Mouse (Mus musculus): Measurements from ENCODE around the gene BC025446.

The BC025446 gene

GRCm38 (mm10) chr15:75215778-75216691 lies at the start of gene BC025446:
Gene BC025446 (plus strand): TSS chr15:75216376.
- DNase-seq (ENCODE audit: low read depth, low spot score): no peak

- DNase-seq (ENCODE audit: low read depth, low spot score): peak; percentile 65
Measured at GRCm38 (mm10) chr15:75175506-75175905, 40.7 kb upstream of the BC025446 start.

DNA sequence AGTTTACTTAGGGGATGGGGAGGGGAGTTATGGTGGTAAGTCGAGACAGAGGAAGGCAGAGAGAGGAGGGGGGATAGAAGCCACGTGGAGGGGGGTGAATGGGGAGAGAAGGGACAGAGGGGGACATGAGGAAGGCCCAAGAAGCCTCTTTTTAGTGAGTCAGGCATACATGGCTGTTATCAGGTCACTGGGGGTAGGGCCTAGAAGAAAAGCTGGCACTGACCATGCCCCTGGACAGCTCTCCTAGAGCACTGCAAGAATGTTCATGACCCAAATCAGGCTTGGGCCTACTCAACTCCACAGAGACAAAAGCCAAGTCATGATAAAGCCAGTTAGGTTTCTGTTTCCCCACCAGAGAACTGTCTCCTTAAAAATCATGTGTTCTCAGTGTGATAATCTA lies 29.9 kb upstream of the BC025446 start:
- DNase-seq (ENCODE audit: low read depth, low spot score): no peak

DNA sequence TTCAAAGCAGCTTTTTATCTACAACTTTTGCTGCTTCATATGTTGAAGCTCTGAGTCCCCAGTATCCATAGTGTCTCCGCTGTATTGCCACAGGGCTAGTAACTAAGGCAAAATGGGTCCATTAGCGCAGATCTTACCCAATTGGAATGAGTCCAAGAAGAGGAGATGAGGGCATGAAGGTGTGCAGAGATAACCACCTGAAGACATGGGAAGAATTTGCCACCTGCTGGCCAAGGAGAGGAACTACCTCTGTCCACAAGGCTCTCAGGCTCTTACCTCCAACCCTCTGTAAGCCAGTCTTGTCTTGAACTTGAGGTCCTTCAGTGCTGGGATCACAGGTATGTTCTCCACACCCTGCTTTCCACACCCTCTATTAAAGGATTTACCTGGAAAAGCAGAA lies 27.1 kb upstream of the BC025446 start:
- peak; percentile 59 for DNase-seq (ENCODE audit: low read depth, low spot score)

- DNase-seq (ENCODE audit: low read depth, low spot score): peak; percentile 8
Measured at GRCm38 (mm10) chr15:75190560-75190959, 25.6 kb upstream of the BC025446 start.

DNA sequence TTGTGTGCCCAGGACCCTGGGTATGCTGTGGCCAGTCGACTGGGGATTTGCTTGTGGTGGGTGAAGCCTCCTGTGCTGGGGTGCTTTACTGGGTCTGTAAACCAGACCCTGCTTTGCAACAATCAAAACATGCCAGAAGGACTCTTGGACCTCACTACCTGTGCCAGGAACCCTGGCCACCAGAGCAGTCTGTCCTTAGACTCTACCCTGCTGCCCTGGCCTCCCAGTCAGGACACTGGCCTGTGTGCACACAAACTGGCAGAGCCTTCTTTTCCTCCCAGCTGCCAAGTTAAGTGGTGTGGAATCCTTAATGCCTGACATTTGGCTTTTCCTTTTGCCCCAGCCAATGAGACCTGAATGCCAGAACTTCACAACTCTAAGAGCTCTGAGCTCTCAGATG lies 655 bp downstream of the BC025446 start:
- no peak for DNase-seq (ENCODE audit: low read depth, low spot score)

- no peak for DNase-seq (ENCODE audit: low read depth, low spot score)
Measured at GRCm38 (mm10) chr15:75221942-75222341, 5.8 kb downstream of the BC025446 start.

GRCm38 (mm10) chr15:75237736-75238288 lies 21.6 kb downstream of the BC025446 start:
- DNase-seq (ENCODE audit: low read depth, low spot score): no peak

GRCm38 (mm10) chr15:75240558-75240957 lies 24.4 kb downstream of the BC025446 start:
- DNase-seq (ENCODE audit: low read depth, low spot score): no peak

GRCm38 (mm10) chr15:75242756-75243640 lies 26.8 kb downstream of the BC025446 start:
- DNase-seq (ENCODE audit: low read depth, low spot score): no peak

GRCm38 (mm10) chr15:75254671-75255070 lies 38.5 kb downstream of the BC025446 start:
- DNase-seq (ENCODE audit: low read depth, low spot score): no peak

DNA sequence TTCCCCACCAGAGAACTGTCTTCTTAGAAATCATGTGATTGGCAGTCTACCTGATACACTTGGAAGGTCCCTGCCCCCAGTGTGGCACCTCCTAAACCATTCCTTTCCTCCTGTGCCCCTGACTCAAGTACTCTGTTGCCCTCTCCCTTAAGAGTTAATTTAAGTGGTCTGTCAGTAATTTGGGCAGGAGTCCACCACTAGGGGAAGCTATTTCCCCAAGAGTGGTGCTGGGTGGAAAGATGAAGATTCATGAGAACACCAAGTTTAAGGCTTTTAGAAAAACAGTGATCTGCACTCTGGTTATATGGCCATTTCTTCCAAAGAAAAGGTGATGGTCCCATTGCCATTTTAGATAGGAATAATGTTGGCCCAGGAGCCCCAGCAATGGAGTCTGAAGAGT lies 49.7 kb downstream of the BC025446 start:
- no peak for DNase-seq (ENCODE audit: low read depth, low spot score)

DNA sequence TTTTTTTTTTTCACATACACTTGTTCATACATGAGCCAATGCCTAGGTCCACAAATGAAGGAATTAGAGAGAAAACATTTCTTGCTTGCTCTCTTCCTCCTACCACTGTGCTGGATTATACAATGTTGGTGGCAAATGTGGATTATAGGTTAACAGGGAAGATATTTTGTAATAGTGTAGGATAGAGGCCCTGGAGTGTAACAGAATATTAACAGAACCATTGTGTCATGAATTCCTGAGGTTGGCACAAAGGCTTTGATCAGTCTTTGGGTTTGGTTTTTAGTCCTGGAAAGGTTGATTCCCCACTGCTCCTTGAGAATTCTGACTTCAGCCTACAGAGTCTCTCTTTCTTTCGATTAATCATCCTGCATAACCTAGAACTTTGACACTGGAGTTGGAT lies 50.5 kb downstream of the BC025446 start:
- DNase-seq (ENCODE audit: low read depth, low spot score): no peak

DNA sequence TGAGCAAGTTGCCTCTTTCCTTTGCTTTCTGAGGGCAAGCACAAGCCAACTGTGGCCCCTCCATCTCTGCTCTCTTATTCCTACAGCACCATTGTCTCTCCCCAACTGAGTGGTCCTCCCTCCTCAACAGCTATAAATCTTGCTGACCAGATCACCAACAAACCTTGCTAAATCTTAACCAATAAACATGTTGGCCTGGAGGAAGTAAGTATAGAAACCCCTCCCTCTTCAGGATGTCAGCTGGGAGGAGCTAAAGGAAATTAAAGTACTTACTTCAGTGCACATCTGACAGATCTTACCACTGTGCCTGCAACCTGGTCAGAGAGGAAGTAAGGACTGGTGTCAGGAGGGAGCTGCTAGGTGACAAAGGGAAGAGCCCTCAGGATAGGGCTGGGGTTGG lies 51.9 kb downstream of the BC025446 start, which contains the start of gene Ly6f:
Gene Ly6f, plus strand, starts transcription at position 301 of the 400 bp plus-strand sequence.
- DNase-seq (ENCODE audit: low read depth, low spot score): no peak

GRCm38 (mm10) chr15:75268916-75269829 lies 53.0 kb downstream of the BC025446 start:
- DNase-seq (ENCODE audit: low read depth, low spot score): no peak

GRCm38 (mm10) chr15:75270169-75270568 lies 54.0 kb downstream of the BC025446 start:
- no peak for DNase-seq (ENCODE audit: low read depth, low spot score)

GRCm38 (mm10) chr15:75270691-75271362 lies 54.7 kb downstream of the BC025446 start:
- no peak for DNase-seq (ENCODE audit: low read depth, low spot score)

DNA sequence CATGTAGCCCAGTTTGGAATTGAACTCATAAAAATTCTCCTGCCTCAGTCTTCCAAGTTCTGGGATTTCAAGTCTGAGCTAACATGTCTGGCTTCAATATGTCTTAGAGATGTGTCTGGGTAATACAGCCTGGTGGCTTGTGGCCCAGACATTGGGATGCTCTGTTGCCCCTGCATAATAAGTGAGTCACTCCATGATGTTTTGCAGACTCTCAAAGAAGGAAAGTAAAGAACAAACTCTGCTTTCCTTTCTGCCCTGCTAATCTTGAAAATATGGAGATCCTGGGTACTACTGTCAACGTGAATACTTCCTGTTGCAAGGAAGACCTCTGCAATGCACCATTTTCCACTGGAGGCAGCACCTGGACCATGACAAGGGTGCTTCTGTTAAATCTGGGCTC lies 55.2 kb downstream of the BC025446 start:
- DNase-seq (ENCODE audit: low read depth, low spot score): no peak

DNA sequence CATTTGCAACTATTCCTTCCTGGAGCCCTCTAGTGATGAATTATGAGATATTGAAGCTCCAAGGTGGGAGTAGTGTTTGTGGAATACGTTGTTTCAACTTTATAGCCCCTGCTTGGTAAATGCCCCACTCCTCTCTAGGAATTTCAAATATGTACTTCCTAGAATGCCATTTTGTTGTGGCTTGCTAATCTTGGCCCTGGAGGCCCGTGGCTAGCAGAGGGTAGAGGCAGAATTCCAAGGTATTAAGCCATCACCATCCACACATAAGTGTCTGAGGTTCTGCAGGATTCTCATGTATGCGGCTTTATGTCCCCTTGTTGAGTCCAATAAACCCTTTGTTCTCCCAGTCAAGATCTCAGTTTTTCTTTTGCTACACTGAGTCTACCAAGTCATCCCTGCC lies 55.7 kb downstream of the BC025446 start:
- no peak for DNase-seq (ENCODE audit: low read depth, low spot score)

Measured in ES-CJ7 (cell line).